Mouse (Mus musculus): ENCODE measurements around the gene Fpgs. TPM values are rescaled to one million over a fixed set of nuclear protein-coding genes. Genes with fewer than 3 reads are reported as not detected.

Fpgs gene
- polyA plus RNA-seq, 1 experiment, result 26.4 TPM

DNA sequence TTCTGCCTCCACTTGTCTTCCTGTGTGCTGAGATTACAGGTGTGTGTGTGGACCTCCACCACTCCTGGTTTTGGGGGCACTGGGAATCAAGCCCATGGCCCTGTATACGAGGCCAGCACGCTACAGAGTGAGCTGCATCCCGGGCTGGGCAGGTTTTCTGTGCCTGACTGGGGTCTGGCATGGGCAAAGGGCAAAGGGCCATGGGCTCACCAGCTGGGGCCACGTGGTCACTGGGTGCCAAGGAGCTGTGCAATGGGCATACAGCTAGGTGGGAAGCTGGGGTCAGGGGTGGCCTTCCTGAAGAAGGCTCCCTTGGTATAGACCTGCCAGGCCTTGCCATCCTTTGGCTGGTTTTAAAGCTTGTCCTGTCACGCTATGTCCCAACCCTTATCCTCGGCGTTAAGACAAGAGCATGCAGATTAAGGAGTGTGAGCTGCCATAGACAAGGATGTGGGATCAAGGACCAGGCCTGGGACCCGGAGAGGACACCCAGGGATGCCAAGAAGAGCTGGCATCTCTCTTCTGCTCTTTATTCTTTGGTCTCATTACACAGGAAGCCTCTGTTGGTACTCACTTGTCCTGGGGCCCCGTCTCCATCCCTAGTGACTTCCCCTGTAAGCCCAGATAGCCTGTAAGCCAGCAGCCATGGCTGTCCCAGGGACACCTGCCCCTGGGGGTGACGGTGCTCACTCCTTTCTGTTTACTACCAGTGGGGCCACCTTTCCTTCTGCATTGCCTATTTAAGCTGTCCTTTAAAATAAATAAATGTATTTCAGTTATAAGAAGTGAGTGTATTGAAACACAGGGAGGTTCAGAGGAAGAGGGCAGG is 69.5 kb downstream of the Fpgs start:
- Histone ChIP-seq H3K4me1 (ENCODE audit: control insufficient read depth, insufficient read depth, low read length) (peaks cover 2% of the 10 kb centered on the region; the same call in 1 of the 2 replicates), H3K4me3 (ENCODE audit: insufficient read depth, low read length) (no peak overlapping the region), H3K27ac (ENCODE audit: insufficient read depth, low read length) (no peak overlapping the region)
- no peak for TF ChIP-seq CTCF (IDR thresholded peaks at IDR 0.05; ENCODE audit: borderline replicate concordance, insufficient read depth, low read length)
- no peak for TF ChIP-seq POLR2A (IDR thresholded peaks at IDR 0.05; ENCODE audit: low read depth, low read length)

- TF ChIP-seq CTCF (IDR thresholded peaks at IDR 0.05; ENCODE audit: borderline replicate concordance, insufficient read depth, low read length) (no peak), POLR2A (IDR thresholded peaks at IDR 0.05; ENCODE audit: low read depth, low read length) (no peak)
- peaks cover 2% of the 10 kb centered on the region; the same call in 1 of the 2 replicates for H3K4me1 ChIP-seq (ENCODE audit: control insufficient read depth, insufficient read depth, low read length)
- H3K4me3 ChIP-seq (ENCODE audit: insufficient read depth, low read length), result no peak overlapping the region
- H3K27ac ChIP-seq (ENCODE audit: insufficient read depth, low read length), result no peak overlapping the region; the same call in 1 of the 2 replicates
Measured at GRCm38 (mm10) chr2:32633660-32634059, 70.3 kb downstream of the Fpgs start.

Other genes with a start within 250 kb of the Fpgs start
- gene Fam102a, start 168.8 kb downstream of the Fpgs start, polyA plus RNA-seq (2011; ENCODE audit: insufficient read length, low read depth, missing spikeins), result 5.3 and 8.9 TPM in 2 replicates
- 70.1 and 71.9 TPM in 2 replicates for gene Dpm2, start 133.3 kb downstream of the Fpgs start, polyA plus RNA-seq (2011; ENCODE audit: insufficient read length, low read depth, missing spikeins)
- 0.67 TPM in 1 of 2 replicates, not detected in the other for gene Pip5kl1, start 129.3 kb downstream of the Fpgs start, polyA plus RNA-seq (2011; ENCODE audit: insufficient read length, low read depth, missing spikeins)
- not detected in 2 replicates for gene 9430097D07Rik, start 128.5 kb downstream of the Fpgs start, polyA plus RNA-seq (2011; ENCODE audit: insufficient read length, low read depth, missing spikeins)
- gene St6galnac4, start 117.0 kb downstream of the Fpgs start, polyA plus RNA-seq (2011; ENCODE audit: insufficient read length, low read depth, missing spikeins), result 20.4 and 21.5 TPM in 2 replicates
- gene St6galnac6, start 104.4 kb downstream of the Fpgs start, polyA plus RNA-seq (2011; ENCODE audit: insufficient read length, low read depth, missing spikeins), result 33.3 and 39.3 TPM in 2 replicates
- gene Ak1, start 82.4 kb downstream of the Fpgs start, polyA plus RNA-seq (2011; ENCODE audit: insufficient read length, low read depth, missing spikeins), result 157 and 266 TPM in 2 replicates
- gene Eng, start 57.5 kb downstream of the Fpgs start, polyA plus RNA-seq (2011; ENCODE audit: insufficient read length, low read depth, missing spikeins), result 15.1 and 17.1 TPM in 2 replicates
- gene Cdk9, start 8.9 kb upstream of the Fpgs start, polyA plus RNA-seq (2011; ENCODE audit: insufficient read length, low read depth, missing spikeins), result 77.9 and 82.0 TPM in 2 replicates
- gene Sh2d3c, start 16.9 kb upstream of the Fpgs start, polyA plus RNA-seq (2011; ENCODE audit: insufficient read length, low read depth, missing spikeins), result 2.1 and 2.6 TPM in 2 replicates
- gene 6330409D20Rik, start 36.9 kb upstream of the Fpgs start, polyA plus RNA-seq (2011; ENCODE audit: insufficient read length, low read depth, missing spikeins), result not detected in 2 replicates
- 26.1 and 36.6 TPM in 2 replicates for gene Tor2a, start 53.1 kb upstream of the Fpgs start, polyA plus RNA-seq (2011; ENCODE audit: insufficient read length, low read depth, missing spikeins)
- gene Ttc16, start 71.5 kb upstream of the Fpgs start, polyA plus RNA-seq (2011; ENCODE audit: insufficient read length, low read depth, missing spikeins), result 0.40 and 0.67 TPM in 2 replicates
- 28.9 and 44.3 TPM in 2 replicates for gene Ptrh1, start 71.6 kb upstream of the Fpgs start, polyA plus RNA-seq (2011; ENCODE audit: insufficient read length, low read depth, missing spikeins)
- not detected in 2 replicates for gene Cfap157, start 80.3 kb upstream of the Fpgs start, polyA plus RNA-seq (2011; ENCODE audit: insufficient read length, low read depth, missing spikeins)
- 33.3 and 41.4 TPM in 2 replicates for gene Stxbp1, start 143.1 kb upstream of the Fpgs start, polyA plus RNA-seq (2011; ENCODE audit: insufficient read length, low read depth, missing spikeins)
- 142 and 223 TPM in 2 replicates for gene Fam129b, start 172.0 kb upstream of the Fpgs start, polyA plus RNA-seq (2011; ENCODE audit: insufficient read length, low read depth, missing spikeins)

Measured in embryonic fibroblast, embryonic 13.5 days (primary cell).